Mouse (Mus musculus) bone marrow, adult 2 months (tissue): Measurements from ENCODE around the gene Tbc1d4.

ENCODE experiments used
- CTCF ChIP-seq: fragments of 200-500 bp; IDR thresholded peaks from 2 replicates; pipeline ENCODE4 v1.5.1; 2011; ENCODE audit warnings: low read length, control low read depth; ENCODE audit not compliant: control insufficient read depth, insufficient read depth
- POLR2A ChIP-seq: fragments of 200-500 bp; IDR thresholded peaks from 2 replicates; pipeline ENCODE4 v1.6.1; 2011; ENCODE audit warnings: low read depth, mild to moderate bottlenecking, control low read depth, low read length, borderline replicate concordance; ENCODE audit not compliant: control insufficient read depth

DNA sequence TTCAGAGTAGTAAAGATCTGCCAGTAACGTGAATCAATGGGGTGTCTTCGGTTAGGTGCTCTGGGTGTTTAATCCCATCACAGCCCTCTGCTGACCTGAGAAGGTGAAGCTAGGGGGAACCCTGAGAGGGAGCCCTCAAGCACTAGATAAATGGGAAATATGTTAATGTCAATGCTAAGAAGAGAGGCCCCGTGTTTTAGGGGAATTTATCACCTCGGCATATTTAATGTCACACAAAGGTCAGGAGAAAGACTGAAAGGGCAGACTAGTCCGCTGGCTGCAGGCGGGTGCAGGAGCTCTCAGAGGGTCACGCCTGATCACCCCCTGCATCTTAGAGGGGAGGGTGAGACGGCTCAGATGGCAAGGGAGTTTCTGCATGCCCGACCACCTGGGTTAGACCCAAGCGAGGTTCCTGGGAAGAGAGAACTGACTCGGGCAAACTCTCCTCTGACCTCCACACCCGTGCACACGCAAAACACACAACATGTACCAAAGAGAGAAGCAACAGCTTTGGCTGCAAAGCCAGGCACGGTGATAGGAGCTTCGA, 120.7 kb downstream of the Tbc1d4 start:
- TF ChIP-seq CTCF (no peak), POLR2A (no peak)
